Mouse (Mus musculus) layer of hippocampus, adult 8-10 months (tissue): Measurements from ENCODE around the gene Cops9. TPM values are rescaled to one million over a fixed set of nuclear protein-coding genes. Genes with fewer than 3 reads are reported as not detected.

Source experiments
- DNase-seq, 2 experiments: peaks; one replicate each; pipeline ENCODE4 v3.0.0; 2022; ENCODE audit warnings: low spot score in 2 of 2
- total RNA-seq, 4 experiments: library from RNA; stranded (reverse); gene quantifications; 2 replicates each; pipeline ENCODE4 v1.2.4; 2022

The Cops9 gene
- total RNA-seq, 4 experiments from 2014 or later, result 287 to 341 (median 310) TPM

- DNase-seq, result no peak
These were observed 5.2 kb upstream of the Cops9 start for GRCm38 (mm10) chr1:92647026-92647425.

- DNase-seq, result no peak
These were observed 4.8 kb upstream of the Cops9 start for GRCm38 (mm10) chr1:92646601-92647000.

GRCm38 (mm10) chr1:92646111-92646510 lies 4.3 kb upstream of the Cops9 start:
- DNase-seq, result no peak

GRCm38 (mm10) chr1:92644916-92645315 lies 3.1 kb upstream of the Cops9 start:
- no peak for DNase-seq

GRCm38 (mm10) chr1:92643691-92644090 lies 1.9 kb upstream of the Cops9 start:
- no peak for DNase-seq

GRCm38 (mm10) chr1:92640393-92640792 lies 1.4 kb downstream of the Cops9 start:
- no peak for DNase-seq

- peak in 1 of 2 experiments; percentile 48 for DNase-seq
These were observed 3.0 kb downstream of the Cops9 start for GRCm38 (mm10) chr1:92638736-92639135.

GRCm38 (mm10) chr1:92638181-92638580 lies 3.6 kb downstream of the Cops9 start:
- peak; percentile 81 to 83 for DNase-seq

- no peak for DNase-seq
These were observed 4.1 kb downstream of the Cops9 start for GRCm38 (mm10) chr1:92637501-92638172.

GRCm38 (mm10) chr1:92636676-92637075 lies 5.1 kb downstream of the Cops9 start:
- DNase-seq, result no peak

GRCm38 (mm10) chr1:92636015-92636414 lies 5.8 kb downstream of the Cops9 start:
- DNase-seq, result no peak

GRCm38 (mm10) chr1:92634976-92635599 lies 6.7 kb downstream of the Cops9 start:
- DNase-seq, result peak in 1 of 2 experiments; percentile 47

GRCm38 (mm10) chr1:92634569-92634968 lies 7.2 kb downstream of the Cops9 start:
- no peak for DNase-seq

GRCm38 (mm10) chr1:92633726-92634125 lies 8.1 kb downstream of the Cops9 start:
- peak in 1 of 2 experiments; percentile 44 for DNase-seq

- no peak for DNase-seq
These were observed 8.8 kb downstream of the Cops9 start for GRCm38 (mm10) chr1:92632948-92633347.

- DNase-seq, result no peak
These were observed 9.6 kb downstream of the Cops9 start for GRCm38 (mm10) chr1:92632196-92632595.

GRCm38 (mm10) chr1:92628227-92628626 lies 13.6 kb downstream of the Cops9 start:
- no peak for DNase-seq

- DNase-seq, result no peak
These were observed 23.4 kb downstream of the Cops9 start for GRCm38 (mm10) chr1:92618360-92618759.

- no peak for DNase-seq
These were observed 24.3 kb downstream of the Cops9 start, which contains the start of gene Olfr12 for GRCm38 (mm10) chr1:92617488-92617887. Gene Olfr12, plus strand, starts transcription at chr1:92617788.

GRCm38 (mm10) chr1:92616046-92616445 lies 25.7 kb downstream of the Cops9 start:
- DNase-seq, result no peak

- DNase-seq, result no peak
These were observed 27.3 kb downstream of the Cops9 start for GRCm38 (mm10) chr1:92614516-92614915.

GRCm38 (mm10) chr1:92613175-92613574 lies 28.6 kb downstream of the Cops9 start:
- no peak for DNase-seq

GRCm38 (mm10) chr1:92611008-92611407 lies 30.8 kb downstream of the Cops9 start:
- peak in 1 of 2 experiments; percentile 59 for DNase-seq
